Mouse (Mus musculus): ENCODE measurements around the gene Traip. TPM values are rescaled to one million over a fixed set of nuclear protein-coding genes. Genes with fewer than 3 reads are reported as not detected.

The Traip gene
- polyA plus RNA-seq, 1 experiment from 2014 or later, result 17.3 TPM

- Histone ChIP-seq H3K9me3 (replicated peaks) (no peaks in the 10 kb centered on the region), H3K36me3 (no peaks in the 10 kb centered on the region), H3K9ac (no peak overlapping the region), H3K4me2 (no peak overlapping the region), H3K27ac (no peak overlapping the region), H3K4me1 (replicated peaks) (no peaks in the 10 kb centered on the region), H3K4me3 (replicated peaks) (no peak overlapping the region), H3K27me3 (peaks cover 13% of the 10 kb centered on the region)
- DNase-seq (no peak), ATAC-seq (ENCODE audit: low read depth) (no peak)
- 49% methylated on average over 13 of the region's 13 CpGs for WGBS (ENCODE audit: insufficient replicate concordance)
Measured at GRCm38 (mm10) chr9:107917895-107918608, 31.9 kb upstream of the Traip start.

DNA sequence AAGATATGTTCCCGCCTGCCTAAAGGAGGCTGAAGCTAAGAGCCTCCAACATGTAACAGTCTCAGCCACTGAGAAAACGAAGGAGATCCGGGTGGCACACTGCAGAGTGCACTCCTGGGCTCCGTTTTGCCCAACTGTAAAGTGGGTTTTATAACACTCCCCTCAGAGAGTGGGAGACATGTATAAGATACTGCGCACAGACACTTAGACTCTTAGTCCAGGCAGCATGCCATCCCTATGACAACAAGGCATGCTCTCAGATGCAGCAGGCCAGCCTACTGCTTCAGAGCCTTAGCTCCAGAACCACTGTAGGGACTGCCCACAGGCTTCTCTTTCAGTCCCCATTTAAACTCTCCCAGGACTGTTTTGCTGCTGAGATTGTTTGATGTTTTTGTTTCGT lies 31.1 kb upstream of the Traip start:
- H3K27me3 ChIP-seq, result peaks cover 19% of the 10 kb centered on the region
- no peak overlapping the region for H3K4me3 ChIP-seq (replicated peaks)
- H3K4me2 ChIP-seq, result no peak overlapping the region
- H3K9ac ChIP-seq, result no peak overlapping the region
- ATAC-seq (ENCODE audit: low read depth) (no peak), DNase-seq (no peak)
- H3K4me1 ChIP-seq (replicated peaks), result peaks cover 3% of the 10 kb centered on the region; the same call in 1 of the 2 replicates
- no peaks in the 10 kb centered on the region for H3K9me3 ChIP-seq (replicated peaks)
- no peaks in the 10 kb centered on the region for H3K36me3 ChIP-seq
- H3K27ac ChIP-seq, result no peak overlapping the region
- 59% methylated on average over 6 of the region's 6 CpGs for whole genome bisulfite sequencing (ENCODE audit: insufficient replicate concordance)

- DNase-seq (no peak), ATAC-seq (ENCODE audit: low read depth) (no peak)
- 68% methylated on average over 5 of the region's 5 CpGs for WGBS (ENCODE audit: insufficient replicate concordance)
- no peak overlapping the region for H3K4me2 ChIP-seq
- no peaks in the 10 kb centered on the region for H3K36me3 ChIP-seq
- no peak overlapping the region for H3K9ac ChIP-seq
- H3K27ac ChIP-seq, result no peak overlapping the region
- H3K4me1 ChIP-seq (replicated peaks), result peaks cover 7% of the 10 kb centered on the region; the same call in 1 of the 2 replicates
- H3K9me3 ChIP-seq (replicated peaks), result no peaks in the 10 kb centered on the region
- no peak overlapping the region for H3K4me3 ChIP-seq (replicated peaks)
- peaks cover 21% of the 10 kb centered on the region for H3K27me3 ChIP-seq
Measured at GRCm38 (mm10) chr9:107919441-107919840, 30.5 kb upstream of the Traip start.

DNA sequence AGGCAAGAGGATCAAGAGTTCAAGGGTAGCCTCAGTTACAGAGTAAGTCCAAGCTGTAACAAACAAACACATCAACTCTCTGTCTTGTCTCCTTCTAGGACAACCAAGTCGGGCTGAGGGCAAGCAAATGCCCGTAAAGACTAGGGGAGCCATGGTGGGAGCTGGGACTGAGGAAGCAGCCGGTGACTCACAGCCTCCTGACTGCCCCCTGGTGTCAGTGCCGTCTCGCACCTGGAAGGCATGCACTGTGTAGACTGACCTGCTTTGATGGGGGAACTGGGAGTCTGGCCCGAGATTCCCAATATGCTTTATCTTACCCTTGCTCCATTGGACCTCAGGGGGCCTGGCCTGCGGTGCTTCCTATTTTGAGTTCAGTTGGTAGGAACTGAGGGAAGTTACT lies 26.9 kb upstream of the Traip start:
- no peak overlapping the region for H3K27ac ChIP-seq

DNA sequence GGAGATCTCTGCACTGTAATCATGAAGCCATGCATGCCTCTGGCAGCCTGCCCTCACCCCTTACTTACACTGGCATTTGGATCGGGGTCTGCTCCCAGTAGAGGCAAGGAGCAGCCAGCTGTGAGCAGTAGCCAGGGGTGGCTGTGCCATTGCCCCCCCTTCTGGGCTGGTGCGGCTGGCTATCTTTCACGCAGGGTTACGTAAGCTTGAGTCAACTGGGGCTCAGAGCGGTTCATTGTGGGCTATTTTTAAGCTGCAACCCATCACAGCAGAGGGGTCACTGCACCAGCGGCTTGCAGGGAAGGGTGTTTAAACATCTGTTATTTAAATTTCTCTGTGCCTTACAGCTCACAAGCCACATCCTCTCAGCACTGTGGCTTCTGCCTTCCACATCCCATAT lies 26.0 kb upstream of the Traip start:
- 31% methylated on average over 6 of the region's 6 CpGs for WGBS (ENCODE audit: insufficient replicate concordance)
- Histone ChIP-seq H3K36me3 (no peaks in the 10 kb centered on the region), H3K4me2 (no peak overlapping the region), H3K27me3 (peaks cover 34% of the 10 kb centered on the region), H3K27ac (no peak overlapping the region), H3K4me3 (replicated peaks) (no peak overlapping the region), H3K9ac (no peak overlapping the region), H3K4me1 (replicated peaks) (peaks cover 17% of the 10 kb centered on the region), H3K9me3 (replicated peaks) (no peaks in the 10 kb centered on the region)
- no peak for DNase-seq
- no peak for ATAC-seq (ENCODE audit: low read depth)

More for the DNA sequence above, 26.9 kb upstream of the Traip start:
- H3K4me3 ChIP-seq (replicated peaks), result no peak overlapping the region
- H3K36me3 ChIP-seq, result no peaks in the 10 kb centered on the region
- peaks cover 26% of the 10 kb centered on the region for H3K27me3 ChIP-seq
- 30% methylated on average over 7 of the region's 7 CpGs for WGBS (ENCODE audit: insufficient replicate concordance)
- no peak overlapping the region for H3K4me2 ChIP-seq
- peaks cover 10% of the 10 kb centered on the region for H3K4me1 ChIP-seq (replicated peaks)
- ATAC-seq (ENCODE audit: low read depth), result 0 out of 2 replicates have a peak, but pooled peaks have one; percentile 35
- H3K9ac ChIP-seq, result no peak overlapping the region
- H3K9me3 ChIP-seq (replicated peaks), result no peaks in the 10 kb centered on the region
- DNase-seq, result peak; percentile 41

- no peak overlapping the region for H3K4me3 ChIP-seq (replicated peaks)
- H3K27me3 ChIP-seq, result peaks cover 46% of the 10 kb centered on the region
- ATAC-seq (ENCODE audit: low read depth) (no peak), DNase-seq (no peak)
- H3K4me2 ChIP-seq, result no peak overlapping the region
- H3K4me1 ChIP-seq (replicated peaks), result peaks cover 17% of the 10 kb centered on the region
- no peak overlapping the region for H3K9ac ChIP-seq
- no peak overlapping the region for H3K27ac ChIP-seq
- WGBS (ENCODE audit: insufficient replicate concordance), result 26% methylated on average over 3 of the region's 3 CpGs
- H3K36me3 ChIP-seq, result no peaks in the 10 kb centered on the region
- no peaks in the 10 kb centered on the region for H3K9me3 ChIP-seq (replicated peaks)
Measured at GRCm38 (mm10) chr9:107925251-107925650, 24.7 kb upstream of the Traip start.

GRCm38 (mm10) chr9:107926920-107927420 lies 23.0 kb upstream of the Traip start:
- WGBS (ENCODE audit: insufficient replicate concordance), result 36% methylated on average over 9 of the region's 9 CpGs
- peaks cover 17% of the 10 kb centered on the region for H3K4me1 ChIP-seq (replicated peaks)

GRCm38 (mm10) chr9:107927749-107928148 lies 22.2 kb upstream of the Traip start:
- H3K4me3 ChIP-seq (replicated peaks), result no peak overlapping the region
- 76% methylated on average over 5 of the region's 5 CpGs for WGBS (ENCODE audit: insufficient replicate concordance)
- H3K4me1 ChIP-seq (replicated peaks), result peaks cover 17% of the 10 kb centered on the region
- H3K27ac ChIP-seq, result no peak overlapping the region
- no peak overlapping the region for H3K4me2 ChIP-seq
- H3K9me3 ChIP-seq (replicated peaks), result no peaks in the 10 kb centered on the region
- ATAC-seq (ENCODE audit: low read depth), result no peak
- no peaks in the 10 kb centered on the region for H3K36me3 ChIP-seq
- peaks cover 55% of the 10 kb centered on the region for H3K27me3 ChIP-seq
- DNase-seq, result no peak
- no peak overlapping the region for H3K9ac ChIP-seq

More at GRCm38 (mm10) chr9:107926920-107927420, 23.0 kb upstream of the Traip start:
- ATAC-seq (ENCODE audit: low read depth) (no peak), DNase-seq (no peak)
- Histone ChIP-seq H3K27ac (no peak overlapping the region), H3K36me3 (no peaks in the 10 kb centered on the region), H3K9me3 (replicated peaks) (no peaks in the 10 kb centered on the region), H3K4me3 (replicated peaks) (no peak overlapping the region), H3K27me3 (peaks cover 55% of the 10 kb centered on the region), H3K4me2 (no peak overlapping the region), H3K9ac (no peak overlapping the region)

DNA sequence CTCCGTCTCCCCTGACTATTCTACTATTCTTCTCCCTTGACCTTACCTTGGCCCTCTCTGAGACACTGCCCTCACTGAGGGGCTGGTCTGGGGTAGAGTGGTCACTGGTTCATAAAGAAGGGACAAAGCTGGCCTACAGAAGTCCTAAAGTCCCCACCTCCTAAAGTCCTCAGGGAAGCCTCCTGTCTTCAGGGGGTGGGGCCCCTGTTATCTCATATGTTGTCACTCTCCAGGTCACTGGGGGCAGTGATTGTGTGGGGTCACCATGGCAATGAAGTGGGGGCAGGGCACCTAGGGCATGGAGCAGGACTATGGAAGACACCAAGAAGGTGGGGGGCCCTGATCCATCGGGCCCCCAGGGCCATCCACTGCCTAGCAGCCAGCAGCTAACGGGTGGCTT lies 21.8 kb upstream of the Traip start, which contains the start of gene Actl11:
Gene Actl11 (plus strand): TSS at position 301 of the 400 bp plus-strand sequence.
- H3K36me3 ChIP-seq, result no peaks in the 10 kb centered on the region
- 62% methylated on average over 3 of the region's 3 CpGs for WGBS (ENCODE audit: insufficient replicate concordance)
- H3K4me1 ChIP-seq (replicated peaks), result peaks cover 17% of the 10 kb centered on the region
- no peak within 1 kb of the TSS for H3K4me3 ChIP-seq (replicated peaks)
- H3K27ac ChIP-seq, result no peak within 1 kb of the TSS
- no peaks in the 10 kb centered on the region for H3K9me3 ChIP-seq (replicated peaks)
- ATAC-seq (ENCODE audit: low read depth) (no peak), DNase-seq (no peak)
- peaks cover 59% of the 10 kb centered on the region for H3K27me3 ChIP-seq
- H3K4me2 ChIP-seq, result no peak within 1 kb of the TSS
- H3K9ac ChIP-seq, result peak within 1 kb of the TSS; percentile 9; the same call in 1 of the 2 replicates

- Histone ChIP-seq H3K4me2 (no peak overlapping the region), H3K4me1 (replicated peaks) (peaks cover 21% of the 10 kb centered on the region), H3K9me3 (replicated peaks) (no peaks in the 10 kb centered on the region), H3K27ac (no peak overlapping the region), H3K36me3 (no peaks in the 10 kb centered on the region), H3K4me3 (replicated peaks) (no peak overlapping the region), H3K9ac (no peak overlapping the region), H3K27me3 (peaks cover 81% of the 10 kb centered on the region)
- WGBS (ENCODE audit: insufficient replicate concordance), result 63% methylated on average over 4 of the region's 4 CpGs
- DNase-seq (no peak), ATAC-seq (ENCODE audit: low read depth) (no peak)
Measured at GRCm38 (mm10) chr9:107932221-107932620, 17.7 kb upstream of the Traip start.

- no peak for DNase-seq
- H3K27me3 ChIP-seq, result peaks cover 83% of the 10 kb centered on the region
Measured at GRCm38 (mm10) chr9:107934146-107934545, 15.8 kb upstream of the Traip start.

DNA sequence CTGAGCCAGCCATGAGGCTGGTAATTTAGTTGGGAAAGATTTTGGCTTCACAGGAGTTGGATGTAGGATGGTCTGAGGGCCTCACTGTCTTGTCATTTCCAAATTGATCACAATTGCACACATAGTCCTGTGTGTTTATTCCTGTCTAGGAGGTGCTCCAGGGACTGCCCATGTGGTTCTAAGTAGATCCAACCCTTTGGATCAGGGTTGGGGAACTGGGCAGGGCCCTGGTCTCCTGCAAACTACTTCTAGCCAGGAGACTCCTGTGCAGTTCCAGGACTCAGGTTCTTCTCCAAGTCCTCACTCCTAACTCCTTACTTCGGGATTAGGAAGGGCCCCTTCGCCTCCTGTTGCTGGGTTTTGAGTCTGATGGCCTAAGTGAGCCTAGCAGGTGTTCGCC lies 14.6 kb upstream of the Traip start, which contains the start of gene Camkv:
Gene Camkv (plus strand): TSS at position 301 of the 400 bp plus-strand sequence.
- H3K4me3 ChIP-seq (replicated peaks), result peak within 1 kb of the TSS; percentile 48
- no peak for ATAC-seq (ENCODE audit: low read depth)
- peaks cover 11% of the 10 kb centered on the region for H3K4me1 ChIP-seq (replicated peaks)
- 38% methylated on average over 3 of the region's 3 CpGs for WGBS (ENCODE audit: insufficient replicate concordance)
- peaks cover 84% of the 10 kb centered on the region for H3K27me3 ChIP-seq
- peak within 1 kb of the TSS; percentile 63 for H3K4me2 ChIP-seq
- no peak within 1 kb of the TSS for H3K27ac ChIP-seq
- no peak for DNase-seq
- no peaks in the 10 kb centered on the region for H3K36me3 ChIP-seq
- no peaks in the 10 kb centered on the region for H3K9me3 ChIP-seq (replicated peaks)
- H3K9ac ChIP-seq, result peak within 1 kb of the TSS; percentile 26; the same call in 1 of the 2 replicates

More at GRCm38 (mm10) chr9:107934146-107934545, 15.8 kb upstream of the Traip start:
- H3K27ac ChIP-seq, result no peak overlapping the region
- H3K9ac ChIP-seq, result no peak overlapping the region
- 74% methylated on average over 11 of the region's 11 CpGs for WGBS (ENCODE audit: insufficient replicate concordance)
- H3K4me2 ChIP-seq, result no peak overlapping the region
- no peaks in the 10 kb centered on the region for H3K36me3 ChIP-seq
- no peaks in the 10 kb centered on the region for H3K9me3 ChIP-seq (replicated peaks)
- ATAC-seq (ENCODE audit: low read depth), result no peak
- H3K4me3 ChIP-seq (replicated peaks), result no peak overlapping the region
- peaks cover 11% of the 10 kb centered on the region for H3K4me1 ChIP-seq (replicated peaks)
